Mouse (Mus musculus) frontal cortex, adult 2 months (tissue): Measurements from ENCODE around the gene Vmn2r21. TPM values are rescaled to one million over a fixed set of nuclear protein-coding genes. Genes with fewer than 3 reads are reported as not detected.
"Not testable (repeated sequence)": the region's sequence is repeated elsewhere in the genome, so short reads cannot be mapped to it uniquely, and the experiment has no call there.

Source experiments
- DNase-seq, 2 experiments: peaks; one replicate each; pipeline ENCODE4 v3.0.0; 2022; ENCODE audit warnings: low spot score in 1 of 2; ENCODE audit errors: extremely low spot score in 1 of 2
- polyA plus RNA-seq: library from polyadenylated mRNA; depleted of rRNA; stranded (reverse); fragments of >200 nt; gene quantifications from 2 replicates; pipeline ENCODE4 v1.2.3, GENCODE M21; 2012; rRNA removed

The Vmn2r21 gene
- polyA plus RNA-seq: not detected in 2 replicates

GRCm38 (mm10) chr6:123533306-123533705 lies at the start of gene Vmn2r21:
Gene Vmn2r21, minus strand, starts transcription at chr6:123533406.
- not testable (repeated sequence) for DNase-seq

GRCm38 (mm10) chr6:123574698-123575097 lies 41.5 kb upstream of the Vmn2r21 start:
- DNase-seq: not testable (repeated sequence)

GRCm38 (mm10) chr6:123539755-123540154 lies 6.5 kb upstream of the Vmn2r21 start:
- DNase-seq: not testable (repeated sequence)

GRCm38 (mm10) chr6:123522263-123523011 lies 10.8 kb downstream of the Vmn2r21 start:
- not testable (repeated sequence) for DNase-seq

- not testable (repeated sequence) for DNase-seq
Measured at GRCm38 (mm10) chr6:123473045-123473444, 60.2 kb downstream of the Vmn2r21 start.

- DNase-seq: not testable (repeated sequence)
Measured at GRCm38 (mm10) chr6:123472458-123472987, 60.7 kb downstream of the Vmn2r21 start.

- DNase-seq: not testable (repeated sequence)
Measured at GRCm38 (mm10) chr6:123468651-123469050, 64.6 kb downstream of the Vmn2r21 start.

Other genes starting within 250 kb of the Vmn2r21 start
- gene Clec4e, start 243.5 kb downstream of the Vmn2r21 start, polyA plus RNA-seq: not detected in 2 replicates
- not detected in 2 replicates for gene Vmn2r19, start 225.1 kb downstream of the Vmn2r21 start, polyA plus RNA-seq
- not detected in 2 replicates for gene Vmn2r20, start 115.3 kb downstream of the Vmn2r21 start, polyA plus RNA-seq
- not detected in 2 replicates for gene Vmn2r22, start 117.3 kb upstream of the Vmn2r21 start, polyA plus RNA-seq
- not detected in 2 replicates for gene Vmn2r23, start 169.3 kb upstream of the Vmn2r21 start, polyA plus RNA-seq
- gene Vmn2r24, start 245.5 kb upstream of the Vmn2r21 start, polyA plus RNA-seq: not detected in 2 replicates